Mouse (Mus musculus): ENCODE measurements at regions not wholly inside any gene's neighbourhood (a gene's known extent, or its start where the extent isn't known, plus 50 kb on each side); places are given as distances from the start of the nearest gene placed in this dataset.

GRCm38 (mm10) chr9:90683319-90683718 is 412.7 kb upstream of the Tbc1d2b start:
- in situ Hi-C loops (cut with MboI, MseI) = no loop called here

- in situ Hi-C loops (cut with MboI, MseI) = no loop called here
Measured at GRCm38 (mm10) chr9:90690066-90690465, 419.5 kb upstream of the Tbc1d2b start.

GRCm38 (mm10) chr9:90691137-90691536 is 420.5 kb upstream of the Tbc1d2b start:
- in situ Hi-C loops (cut with MboI, MseI) = no loop called here

- in situ Hi-C loops (cut with MboI, MseI) = no loop called here
Measured at GRCm38 (mm10) chr9:90691676-90692661, 421.4 kb upstream of the Tbc1d2b start.

GRCm38 (mm10) chr9:90693031-90693671 is 422.5 kb upstream of the Tbc1d2b start:
- in situ Hi-C loops (cut with MboI, MseI) = no loop called here

GRCm38 (mm10) chr9:90694051-90694645 is 423.5 kb upstream of the Tbc1d2b start:
- in situ Hi-C loops (cut with MboI, MseI) = no loop called here

GRCm38 (mm10) chr9:90695693-90696092 is 425.1 kb upstream of the Tbc1d2b start:
- in situ Hi-C loops (cut with MboI, MseI) = no loop called here

- in situ Hi-C loops (cut with MboI, MseI) = no loop called here
Measured at GRCm38 (mm10) chr9:90697279-90698000, 426.8 kb upstream of the Tbc1d2b start.

GRCm38 (mm10) chr9:90698439-90698838 is 427.8 kb upstream of the Tbc1d2b start:
- in situ Hi-C loops (cut with MboI, MseI) = no loop called here

- in situ Hi-C loops (cut with MboI, MseI) = no loop called here
Measured at GRCm38 (mm10) chr9:90699064-90699463, 428.5 kb upstream of the Tbc1d2b start.

- in situ Hi-C loops (cut with MboI, MseI) = no loop called here
Measured at GRCm38 (mm10) chr9:90700236-90701179, 429.9 kb upstream of the Tbc1d2b start.

GRCm38 (mm10) chr9:90701180-90701765 is 430.7 kb upstream of the Tbc1d2b start:
- in situ Hi-C loops (cut with MboI, MseI) = no loop called here

- in situ Hi-C loops (cut with MboI, MseI) = no loop called here
Measured at GRCm38 (mm10) chr9:90713685-90714084, 443.1 kb upstream of the Tbc1d2b start.

GRCm38 (mm10) chr9:90731450-90731849 is 460.8 kb upstream of the Tbc1d2b start:
- in situ Hi-C loops (cut with MboI, MseI) = no loop called here

GRCm38 (mm10) chr9:90757175-90757574 is 486.6 kb upstream of the Tbc1d2b start:
- in situ Hi-C loops (cut with MboI, MseI) = no loop called here

GRCm38 (mm10) chr9:90774296-90774695 is 503.7 kb upstream of the Tbc1d2b start:
- in situ Hi-C loops (cut with MboI, MseI) = no loop called here

GRCm38 (mm10) chr9:90789545-90789944 is 518.9 kb upstream of the Tbc1d2b start:
- in situ Hi-C loops (cut with MboI, MseI) = loop anchor here (25.0 kb wide), 1 partner anchor 773 kb away; no protein-coding TSS in a partner anchor

GRCm38 (mm10) chr9:90791871-90792270 is 521.3 kb upstream of the Tbc1d2b start:
- in situ Hi-C loops (cut with MboI, MseI) = loop anchor here (25.0 kb wide), 1 partner anchor 770 kb away; no protein-coding TSS in a partner anchor

GRCm38 (mm10) chr9:90816844-90817243 is 545.4 kb upstream of the Zic4 start:
- in situ Hi-C loops (cut with MboI, MseI) = no loop called here

Measured in T-helper 1 cell (primary cell).